Mouse (Mus musculus) left cerebral cortex, adult 18-20 months (tissue): ENCODE measurements around the gene Susd2. TPM values are rescaled to one million over a fixed set of nuclear protein-coding genes. Genes with fewer than 3 reads are reported as not detected.

ENCODE experiments used
- DNase-seq, 2 experiments: peaks; one replicate each; pipeline ENCODE4 v3.0.0; 2021 to 2022; ENCODE audit warnings: low spot score in 2 of 2, mixed read lengths in 1 of 2
- long read RNA-seq, 2 experiments: library from polyadenylated mRNA; stranded (forward); transcript quantifications; one replicate each; pipeline ENCODE4 v2.0.0; 2021
- total RNA-seq, 2 experiments: library from RNA; stranded (reverse); gene quantifications; 2 replicates each; pipeline ENCODE4 v1.2.3; 2021

Susd2 gene
- 1 to 10 TPM; 8.8 to 9.0 TPM for total RNA-seq
- long read RNA-seq, experiment 1, transcript Susd2-202 (15 exons, 3,151 nt) = major isoform, 5 of 7 reads
- long read RNA-seq, experiment 1, partial matches to known transcripts = 1 of 7 reads
- long read RNA-seq, experiment 1, other reads (novel, unspliced or antisense) = 1 of 7 reads
- long read RNA-seq, experiment 2, partial matches to known transcripts = 1 of 7 reads
- long read RNA-seq, experiment 2, other reads (novel, unspliced or antisense) = 1 of 7 reads

GRCm38 (mm10) chr10:75643741-75644343 is at the start of gene Susd2:
TSS of gene Susd2 (minus strand) at chr10:75644008.
- no peak for DNase-seq

GRCm38 (mm10) chr10:75688598-75688997 is 44.8 kb upstream of the Susd2 start:
- DNase-seq = no peak

GRCm38 (mm10) chr10:75686724-75687123 is 42.9 kb upstream of the Susd2 start:
- DNase-seq = no peak

- DNase-seq = peak; percentile 83 to 89
These were observed 40.5 kb upstream of the Susd2 start for GRCm38 (mm10) chr10:75684035-75685004.

GRCm38 (mm10) chr10:75680574-75681001 is 36.8 kb upstream of the Susd2 start:
- no peak for DNase-seq

- no peak for DNase-seq
These were observed 35.4 kb upstream of the Susd2 start for GRCm38 (mm10) chr10:75679204-75679603.

- DNase-seq = no peak
These were observed 34.2 kb upstream of the Susd2 start for GRCm38 (mm10) chr10:75677989-75678388.

GRCm38 (mm10) chr10:75677571-75677970 is 33.8 kb upstream of the Susd2 start:
- no peak for DNase-seq

GRCm38 (mm10) chr10:75676819-75677565 is 33.2 kb upstream of the Susd2 start:
- DNase-seq = no peak

- DNase-seq = no peak
These were observed 32.5 kb upstream of the Susd2 start for GRCm38 (mm10) chr10:75676286-75676685.

GRCm38 (mm10) chr10:75675594-75675993 is 31.8 kb upstream of the Susd2 start:
- no peak for DNase-seq

GRCm38 (mm10) chr10:75669936-75670335 is 26.1 kb upstream of the Susd2 start:
- no peak for DNase-seq

- DNase-seq = peak in 1 of 2 experiments; percentile 63
These were observed 24.1 kb upstream of the Susd2 start for GRCm38 (mm10) chr10:75667911-75668270.

- DNase-seq = peak; percentile 81 to 89
These were observed 23.5 kb upstream of the Susd2 start for GRCm38 (mm10) chr10:75667115-75667910.

- DNase-seq = no peak
These were observed 22.7 kb upstream of the Susd2 start for GRCm38 (mm10) chr10:75666451-75667030.

- DNase-seq = no peak
These were observed 21.0 kb upstream of the Susd2 start for GRCm38 (mm10) chr10:75664673-75665270.

GRCm38 (mm10) chr10:75662575-75662974 is 18.8 kb upstream of the Susd2 start:
- DNase-seq = no peak

GRCm38 (mm10) chr10:75661876-75662275 is 18.1 kb upstream of the Susd2 start:
- DNase-seq = no peak

GRCm38 (mm10) chr10:75661381-75661780 is 17.6 kb upstream of the Susd2 start:
- DNase-seq = no peak
